Mouse (Mus musculus) CD4-positive, CD25-positive, alpha-beta regulatory T cell, adult 2 months (primary cell): ENCODE results near the gene Vwc2l.

Experiments used
- DNase-seq: peaks from one replicate; pipeline ENCODE4 v3.0.0-alpha.2; 2012; ENCODE audit warnings: low read depth, low spot score

Gene Vwc2l

DNA sequence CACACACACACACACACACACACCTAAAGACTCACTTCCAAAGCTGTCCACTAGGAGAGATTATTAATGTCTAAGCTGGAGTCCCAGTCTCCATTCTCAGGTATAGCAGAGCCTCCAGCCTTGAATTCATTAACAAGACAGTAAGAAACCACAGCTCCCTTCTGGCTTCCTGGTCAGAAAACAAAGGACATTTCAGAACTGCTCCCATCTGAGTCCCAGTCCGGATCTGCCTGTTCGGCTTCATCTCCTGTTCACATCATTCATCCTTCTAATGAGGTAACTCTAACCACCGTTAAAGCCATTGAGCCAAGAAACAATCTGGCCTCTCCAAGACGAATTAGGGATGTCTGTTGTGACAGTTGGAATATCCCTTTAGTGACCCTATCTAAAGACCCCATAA lies 185.7 kb downstream of the Vwc2l start:
- no peak for DNase-seq

- DNase-seq, result no peak
These were observed 187.6 kb downstream of the Vwc2l start for GRCm38 (mm10) chr1:70913071-70913470.

DNA sequence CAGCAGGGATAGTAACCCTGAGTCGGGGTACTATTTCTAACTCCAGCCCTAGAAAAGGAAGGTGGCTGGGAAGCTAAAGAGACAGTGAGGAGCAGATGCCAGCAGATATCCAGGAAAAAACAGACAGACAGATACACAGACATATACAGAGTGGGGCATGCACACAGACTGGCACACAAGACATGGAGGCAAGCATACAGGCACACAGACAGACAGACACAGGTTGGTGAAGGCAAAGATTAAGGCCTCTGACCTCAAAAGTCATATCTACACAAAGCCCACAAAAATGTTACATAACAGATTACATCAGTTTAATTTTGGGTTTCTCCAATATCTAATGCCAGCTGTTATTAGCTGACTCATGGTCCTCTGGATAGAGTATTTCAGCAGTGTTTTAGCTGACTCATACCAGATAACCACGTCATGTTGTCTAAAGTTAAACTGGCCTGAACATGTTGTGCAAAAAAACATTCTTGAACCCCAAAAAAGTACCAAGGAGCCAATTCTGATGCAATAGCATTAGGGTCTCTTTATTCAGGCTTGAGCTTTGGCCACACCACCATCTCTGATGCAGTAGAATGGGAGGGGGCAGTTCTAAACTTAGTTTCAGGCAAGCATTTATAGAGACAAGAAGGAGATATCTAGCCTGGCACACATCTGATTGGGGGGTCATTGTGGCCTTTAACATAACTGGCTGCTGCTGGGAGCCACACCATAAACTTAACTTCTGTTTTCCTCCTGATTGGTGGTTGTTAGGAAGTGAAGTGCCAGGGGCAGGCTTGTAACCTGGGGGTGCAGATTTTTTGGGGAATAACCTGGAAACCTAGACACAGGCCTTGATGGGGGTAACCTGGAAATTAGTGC lies 192.9 kb downstream of the Vwc2l start:
- DNase-seq, result no peak

- no peak for DNase-seq
These were observed 207.5 kb downstream of the Vwc2l start for GRCm38 (mm10) chr1:70933016-70933415.
